Mouse (Mus musculus): ENCODE measurements around the gene Spc24.
"Not testable (repeated sequence)": the region's sequence is repeated elsewhere in the genome, so short reads cannot be mapped to it uniquely, and the experiment has no call there.

Gene Spc24

DNA sequence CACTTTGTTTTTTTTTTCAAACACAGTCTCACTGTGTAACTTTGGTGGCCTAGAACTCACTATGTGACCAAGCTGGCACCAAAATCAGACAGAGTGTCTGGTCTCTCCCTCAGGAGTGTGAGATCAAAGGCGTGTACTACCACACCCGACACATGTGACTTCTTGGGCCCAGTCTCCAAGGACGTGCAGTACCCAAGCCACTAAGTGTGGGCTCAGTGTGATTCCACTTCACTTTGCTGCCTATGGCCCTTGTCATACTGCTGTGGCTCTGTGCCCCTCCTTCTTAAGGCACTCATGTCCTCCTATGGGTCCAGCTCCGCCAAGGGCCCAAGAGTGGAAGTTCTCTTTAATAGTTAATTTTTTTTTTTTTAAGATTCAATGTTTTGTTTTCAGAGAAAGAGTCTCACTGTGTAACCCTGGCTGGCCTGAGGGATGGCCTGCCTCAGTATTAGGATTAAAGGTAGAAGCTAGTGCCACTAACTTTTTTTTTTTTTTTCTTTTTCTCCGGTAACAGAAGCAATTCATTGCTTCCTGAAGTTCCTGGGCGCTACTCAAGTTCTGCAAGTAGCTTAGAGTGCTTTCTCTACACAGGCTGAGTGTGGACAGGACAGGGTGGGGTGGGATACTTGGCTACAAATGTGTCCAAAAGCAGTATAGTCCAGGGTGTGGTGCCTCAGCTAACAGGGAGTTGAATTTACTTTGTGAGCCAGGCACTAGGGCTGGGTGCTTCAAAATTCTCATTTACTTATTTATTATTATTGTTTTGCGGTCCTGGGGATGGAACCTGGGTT lies 24.6 kb upstream of the Spc24 start:
- DNase-seq, result no peak

DNA sequence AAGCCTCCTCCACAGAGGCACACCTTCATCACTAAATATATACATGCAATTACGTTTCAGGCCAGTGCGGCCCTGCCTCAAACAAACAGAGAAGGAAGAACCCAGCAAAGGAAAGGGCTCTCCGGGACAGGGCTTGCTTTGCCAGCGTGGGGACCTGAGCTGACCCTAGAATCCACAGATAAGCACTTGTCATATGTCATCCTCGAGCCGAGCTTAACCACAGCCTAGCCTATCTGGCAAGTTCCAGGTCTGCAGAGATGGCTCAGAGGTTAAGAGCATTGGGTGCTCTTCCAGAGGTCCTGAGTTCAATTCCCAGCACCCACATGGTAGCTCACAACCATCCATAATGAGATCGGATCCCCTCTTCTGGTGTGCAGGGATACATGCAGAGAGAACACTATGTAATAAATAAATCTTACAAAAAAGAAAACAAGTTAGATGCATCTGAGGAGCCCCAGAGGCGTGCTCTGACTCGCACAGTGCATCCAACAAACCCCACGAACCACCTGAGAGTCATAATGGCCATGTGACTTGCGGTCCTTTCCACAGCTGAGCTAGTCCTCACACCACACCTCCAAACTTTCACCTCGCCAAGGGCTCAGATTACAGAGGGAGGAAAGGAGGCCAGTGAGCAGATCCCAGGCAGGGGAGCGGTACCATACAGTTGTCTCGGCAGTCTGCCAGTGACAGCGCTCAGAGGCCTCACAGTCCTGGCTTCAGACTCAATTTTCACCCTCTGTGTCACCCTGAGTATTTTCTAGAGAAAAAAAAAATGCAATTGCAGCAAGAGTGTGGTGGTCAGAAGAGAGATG lies 21.8 kb upstream of the Spc24 start:
- no peak for DNase-seq

DNA sequence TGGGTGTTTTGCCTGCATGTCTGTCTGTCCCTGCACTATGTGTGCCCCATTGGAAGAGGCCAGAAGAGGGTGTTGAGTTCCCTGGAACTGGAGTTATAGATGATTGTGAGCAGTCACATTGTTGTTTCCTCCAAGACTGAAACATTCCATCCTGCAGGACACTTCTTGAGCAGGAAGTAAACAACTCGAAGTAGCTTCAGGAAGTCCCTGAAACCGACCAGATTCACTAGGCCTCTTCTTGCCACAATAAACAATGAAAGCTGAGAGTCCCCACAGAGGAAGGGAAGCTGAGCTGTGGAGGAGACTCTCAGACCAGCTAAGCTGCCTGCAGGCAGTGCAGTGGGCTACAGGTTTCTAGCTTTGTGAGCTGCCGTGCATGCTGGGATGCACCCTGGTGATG lies 17.6 kb upstream of the Spc24 start:
- no peak for DNase-seq

DNA sequence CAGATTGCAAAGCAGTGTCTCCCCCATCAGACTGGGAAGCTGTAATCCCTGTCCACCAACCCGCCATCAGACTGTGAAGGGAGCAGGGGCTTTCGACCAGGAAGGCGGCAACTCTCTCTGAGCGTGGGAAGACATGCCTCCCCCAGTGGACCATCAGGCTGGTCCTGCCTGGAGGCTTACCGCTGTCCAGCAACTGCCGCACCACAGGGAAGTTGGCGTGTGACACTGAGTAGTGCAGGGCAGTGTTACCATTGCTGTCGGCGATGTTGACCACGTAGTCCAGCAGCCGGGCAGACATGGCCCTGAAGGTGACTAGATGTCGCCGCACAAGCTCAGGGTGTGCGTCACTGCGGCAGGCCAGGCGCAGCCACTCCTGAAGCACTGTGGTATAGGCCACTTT lies 14.2 kb upstream of the Spc24 start:
- no peak for DNase-seq

DNA sequence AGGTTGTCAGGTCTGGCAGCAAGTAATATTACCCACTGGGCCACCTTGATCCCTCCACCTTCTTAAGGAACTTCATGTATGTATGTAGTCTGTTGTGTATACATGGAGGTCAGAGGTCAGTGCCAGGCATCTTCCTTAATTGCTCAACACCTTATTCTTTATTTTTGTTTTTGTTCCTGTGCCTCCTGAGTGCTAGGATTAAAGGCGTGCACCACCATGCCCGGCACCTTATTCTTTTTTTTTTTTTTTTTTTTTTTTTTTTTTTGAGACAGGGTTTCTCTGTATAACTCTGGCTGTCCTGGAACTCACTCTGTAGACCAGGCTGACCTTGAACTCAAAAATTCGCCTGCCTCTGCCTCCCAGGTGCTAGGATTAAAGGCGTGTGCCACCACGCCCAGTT lies 13.3 kb upstream of the Spc24 start:
- DNase-seq, result not testable (repeated sequence)

DNA sequence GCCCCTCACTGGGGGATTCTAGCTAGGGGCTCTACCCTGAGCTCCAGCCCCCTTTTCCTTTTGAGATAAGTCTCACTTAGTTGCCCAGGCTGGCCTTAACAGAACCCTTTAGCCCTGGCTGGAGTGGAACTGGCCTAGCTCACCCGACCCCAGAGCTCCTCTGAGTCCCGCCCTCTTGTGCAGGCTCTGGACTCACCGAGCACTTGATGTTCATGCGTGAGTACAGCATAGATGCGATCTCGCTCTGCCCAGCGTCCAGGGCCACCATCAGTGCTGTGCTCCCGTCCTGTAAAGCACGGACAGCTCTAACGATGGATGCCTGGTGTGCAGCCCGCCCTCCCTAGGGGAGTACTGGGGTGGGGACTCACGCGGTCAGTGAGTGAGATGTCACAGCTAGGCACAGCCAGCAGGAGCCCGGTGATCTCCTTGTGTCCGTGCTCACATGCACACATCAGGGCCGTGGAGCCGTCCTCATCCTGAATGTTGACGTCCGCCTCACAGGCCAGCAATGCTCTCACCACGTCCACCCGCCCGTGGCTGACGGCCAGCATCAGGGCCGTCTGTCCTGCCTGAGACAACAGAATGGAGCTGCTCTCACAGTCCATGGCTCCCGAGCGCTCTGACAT lies 9.6 kb upstream of the Spc24 start:
- DNase-seq, result no peak

DNA sequence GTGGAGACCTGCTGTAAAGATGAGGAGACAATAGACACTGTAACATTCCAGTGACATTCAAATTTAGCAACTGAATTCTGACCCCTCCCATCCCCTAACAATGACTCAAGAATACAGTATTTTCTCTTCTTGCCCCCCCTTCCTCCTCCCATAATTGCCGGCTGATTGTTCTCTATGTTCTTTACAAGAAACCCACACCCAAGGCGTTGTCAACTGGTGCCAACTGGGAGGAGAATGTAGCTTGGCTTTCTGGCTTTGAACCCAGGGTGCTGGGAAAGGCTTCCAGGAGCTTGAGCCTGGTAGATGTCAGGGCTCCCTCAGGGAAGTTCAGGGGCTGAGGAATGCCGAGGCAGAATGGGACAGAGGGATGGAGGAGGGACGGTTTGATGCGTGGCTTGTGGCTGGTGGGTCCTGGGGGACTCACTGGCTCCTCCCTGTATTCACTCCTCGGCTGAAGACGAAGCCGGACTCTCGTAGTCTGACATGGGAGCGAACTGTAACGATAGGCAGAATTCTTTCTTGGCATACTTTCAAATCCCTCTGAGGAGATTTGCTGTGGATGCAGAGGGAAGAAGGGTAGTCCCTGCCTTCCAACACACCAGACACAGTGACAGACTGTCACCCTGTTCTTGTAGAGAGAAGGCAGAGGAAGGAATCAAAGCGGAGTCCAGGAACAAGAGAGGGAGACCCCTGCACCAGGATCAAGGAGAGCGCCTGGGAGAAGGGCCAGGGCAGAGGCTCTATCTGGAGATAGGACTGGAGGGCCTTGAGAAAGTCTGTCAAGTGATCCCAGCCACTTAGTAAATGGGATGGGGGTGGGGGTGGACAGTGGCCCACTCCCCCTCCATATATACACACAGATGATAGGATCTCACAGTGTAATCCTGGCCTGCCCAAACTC lies 8.7 kb upstream of the Spc24 start:
- DNase-seq, result no peak

DNA sequence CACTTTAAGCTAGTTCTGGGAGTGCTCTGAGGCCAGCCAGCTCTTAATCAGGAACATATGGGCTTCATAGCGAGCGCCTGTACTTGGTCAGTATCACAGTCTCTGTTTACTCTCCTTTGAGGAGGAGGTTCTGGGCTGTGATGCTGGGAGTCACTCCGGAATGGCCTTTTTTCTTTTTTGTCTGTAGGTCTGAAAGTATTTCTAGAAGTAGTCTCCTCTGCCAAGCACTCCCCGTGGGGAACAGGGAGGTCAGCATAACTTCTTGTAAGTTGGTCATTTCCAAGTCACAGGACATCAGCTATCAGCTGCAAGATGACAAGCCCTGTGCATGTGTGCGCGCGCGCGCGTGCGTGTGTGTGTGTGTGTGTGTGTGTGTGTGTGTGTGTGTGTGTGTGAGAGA lies 7.8 kb upstream of the Spc24 start:
- DNase-seq, result no peak

DNA sequence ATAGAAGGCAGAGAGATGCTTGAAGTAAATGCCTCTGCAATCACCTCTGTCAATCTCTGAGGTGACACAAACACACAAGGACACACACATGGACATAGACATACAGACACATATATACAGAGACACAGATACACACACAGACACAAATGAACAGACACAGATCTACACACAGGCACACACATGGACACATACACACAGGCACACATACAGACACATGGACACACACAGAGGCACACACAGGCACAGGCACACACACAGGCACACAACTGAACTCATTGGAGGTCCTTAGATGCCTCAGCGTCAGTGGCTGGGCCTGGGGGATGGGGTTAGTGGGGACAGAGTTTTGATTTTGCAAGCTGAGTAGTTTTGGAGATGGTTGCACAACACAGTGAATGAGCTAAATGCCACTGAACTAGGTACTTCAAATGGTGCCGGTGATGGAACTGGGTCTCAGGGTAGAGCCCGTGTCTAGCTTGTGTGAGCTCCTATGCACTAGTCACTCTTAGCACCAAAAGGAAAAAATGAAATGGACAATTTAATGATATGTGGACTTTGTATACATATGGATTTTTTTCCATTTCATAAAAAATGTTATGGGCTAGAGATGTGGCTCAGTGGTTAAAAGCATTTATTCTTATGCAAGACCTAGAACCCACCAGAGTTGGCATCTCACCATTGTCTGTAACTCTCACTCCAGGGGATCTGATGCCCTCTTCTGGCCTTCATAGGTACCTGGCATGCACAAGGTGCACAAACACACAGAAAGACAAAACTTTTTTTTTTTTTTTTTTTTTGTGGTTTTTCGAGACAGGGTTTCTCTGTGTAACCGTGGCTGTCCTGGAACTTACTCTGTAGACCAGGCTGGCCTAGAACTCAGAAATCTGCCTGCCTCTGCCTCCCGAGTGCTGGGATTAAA lies 4.2 kb upstream of the Spc24 start:
- DNase-seq, result no peak

DNA sequence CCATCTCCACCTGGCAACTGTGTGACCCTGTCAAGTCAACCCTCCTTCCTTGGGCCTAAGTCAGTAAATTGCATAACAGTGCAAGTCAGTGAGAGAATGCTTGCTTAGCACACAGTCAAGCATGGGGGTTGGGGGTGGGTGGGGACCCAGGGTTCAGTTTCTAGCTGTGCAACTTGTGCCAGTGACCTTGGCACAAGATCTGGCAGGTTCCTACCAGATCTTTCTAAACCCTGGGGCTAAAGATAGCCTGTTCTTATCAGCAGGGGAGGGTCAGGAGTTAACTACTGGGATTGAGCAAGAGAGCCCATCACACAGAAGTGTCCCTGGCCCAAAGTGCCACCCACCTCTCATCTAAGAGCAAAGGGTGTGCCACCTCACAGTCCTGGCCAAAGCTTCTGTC lies 2.0 kb upstream of the Spc24 start:
- DNase-seq, result no peak

DNA sequence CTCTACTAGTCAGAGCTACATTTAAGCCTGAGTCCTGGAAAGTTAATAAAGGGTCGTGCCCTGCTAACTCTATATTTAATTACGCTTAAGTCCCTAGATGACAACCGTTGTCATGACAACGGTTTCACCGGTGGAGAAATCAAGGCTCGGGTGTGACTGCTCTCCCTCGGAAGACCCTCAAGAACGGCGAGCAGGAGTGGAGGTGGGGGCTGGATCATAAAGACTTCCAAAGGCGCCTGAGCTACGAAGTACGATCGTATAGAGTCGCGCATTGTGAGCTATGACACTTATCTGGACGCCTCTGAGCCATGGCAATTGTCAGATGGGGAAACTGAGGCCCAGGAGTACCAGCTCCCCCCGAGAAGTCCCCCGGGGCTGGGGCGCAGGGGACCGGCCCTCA lies 385 bp downstream of the Spc24 start:
- no peak for DNase-seq

DNA sequence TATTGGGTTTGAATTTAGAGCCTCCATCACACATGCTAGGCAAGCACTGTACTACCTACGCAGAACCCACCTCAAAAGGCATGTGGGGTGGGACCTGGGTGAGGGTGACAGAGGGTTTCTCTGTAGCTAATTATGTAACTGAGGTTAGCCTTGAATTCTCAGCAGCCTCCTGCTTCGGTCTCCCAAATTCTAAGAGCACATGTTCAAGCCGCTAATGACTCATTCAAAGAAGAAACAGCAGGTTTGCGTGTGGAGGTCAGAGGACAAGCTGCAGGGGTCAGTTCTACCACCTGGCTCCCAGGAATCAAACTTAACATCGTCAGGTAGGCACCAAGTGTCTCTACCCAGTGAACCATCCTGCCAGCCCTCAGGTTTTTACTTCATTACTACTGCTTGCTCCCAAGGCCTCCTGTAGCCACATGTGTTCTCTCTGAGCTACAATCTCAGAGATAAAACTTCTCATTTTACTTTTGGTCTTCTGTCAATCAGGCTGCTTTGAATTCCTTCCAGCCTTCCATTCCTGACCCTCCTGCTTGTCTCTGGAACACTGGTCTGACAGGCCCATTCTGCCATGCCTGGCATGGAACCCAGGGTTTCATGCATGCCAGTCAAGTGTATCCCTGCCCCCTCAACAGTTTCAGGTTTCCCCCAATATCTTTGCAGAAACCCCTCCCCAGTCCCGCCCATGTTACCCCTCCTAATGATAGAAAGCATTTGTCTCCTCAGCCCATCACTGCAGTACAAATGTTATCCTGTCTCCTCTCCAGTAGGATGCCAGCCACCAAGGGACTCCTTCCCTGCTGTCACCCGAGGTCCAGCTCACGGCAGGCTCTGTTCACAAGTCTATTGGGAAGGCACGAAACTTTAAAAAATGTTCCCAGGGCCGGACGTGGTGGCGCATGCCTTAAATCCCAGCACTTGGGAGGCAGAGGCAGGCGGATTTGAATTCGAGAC lies 1.2 kb downstream of the Spc24 start:
- peak; percentile 9 for DNase-seq

DNA sequence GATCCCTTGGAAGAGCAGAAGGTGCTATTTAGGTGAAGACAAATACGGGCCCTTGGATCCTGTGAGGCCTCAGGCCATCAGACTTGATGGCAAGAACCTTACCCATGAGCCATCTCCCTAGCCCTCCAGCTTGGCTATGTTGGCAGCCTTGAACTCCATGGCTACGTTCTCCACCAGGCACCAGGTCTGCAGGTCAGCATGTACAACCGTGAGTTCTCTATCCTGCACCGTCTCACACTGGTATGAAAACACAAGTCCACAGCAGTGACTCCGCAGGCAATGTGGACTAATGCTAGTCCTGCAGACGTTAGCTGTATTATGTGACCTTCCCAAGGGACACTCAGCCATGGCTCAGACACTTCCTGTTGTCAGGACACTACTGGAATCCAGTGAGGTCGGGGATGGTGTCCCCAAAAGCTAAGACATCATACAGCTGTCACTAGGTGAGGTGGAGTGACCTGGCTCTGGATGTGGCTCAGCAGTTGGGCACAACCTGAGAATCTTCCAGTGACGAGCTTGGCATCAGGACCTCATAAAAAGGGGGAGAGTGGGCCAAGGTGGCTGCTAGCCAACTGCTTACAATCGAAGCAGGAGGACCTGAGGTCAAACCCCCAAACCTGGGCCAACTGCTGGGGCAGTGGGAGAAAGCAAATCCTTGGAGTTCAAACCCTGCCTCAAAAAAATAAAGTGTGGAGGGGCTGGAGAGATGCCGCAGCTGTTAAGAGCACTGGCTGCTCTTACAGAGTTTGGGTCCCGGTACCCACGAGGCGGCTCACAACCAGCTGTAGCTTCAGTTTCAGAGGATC lies 5.4 kb downstream of the Spc24 start:
- no peak for DNase-seq

DNA sequence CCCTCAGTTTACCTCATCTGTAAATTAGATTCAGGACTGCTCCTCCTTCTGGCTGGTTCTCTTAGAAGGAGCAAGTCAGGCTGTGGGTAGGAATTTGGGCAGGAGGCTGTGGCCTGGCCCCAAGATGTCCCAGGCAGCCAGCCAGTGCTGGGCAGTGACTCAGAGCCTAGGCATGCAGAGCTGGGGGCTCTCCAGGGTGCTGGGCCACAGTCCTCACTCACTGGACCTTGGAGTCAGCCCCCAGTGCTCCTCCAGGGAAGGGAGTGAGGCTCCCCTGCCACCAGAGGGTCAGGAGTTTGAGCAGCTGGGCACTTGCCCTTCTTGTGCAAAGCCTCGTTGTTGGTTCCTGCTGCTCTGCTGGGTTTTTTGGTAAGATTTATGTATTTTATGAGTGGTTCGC lies 6.1 kb downstream of the Spc24 start:
- DNase-seq, result no peak

DNA sequence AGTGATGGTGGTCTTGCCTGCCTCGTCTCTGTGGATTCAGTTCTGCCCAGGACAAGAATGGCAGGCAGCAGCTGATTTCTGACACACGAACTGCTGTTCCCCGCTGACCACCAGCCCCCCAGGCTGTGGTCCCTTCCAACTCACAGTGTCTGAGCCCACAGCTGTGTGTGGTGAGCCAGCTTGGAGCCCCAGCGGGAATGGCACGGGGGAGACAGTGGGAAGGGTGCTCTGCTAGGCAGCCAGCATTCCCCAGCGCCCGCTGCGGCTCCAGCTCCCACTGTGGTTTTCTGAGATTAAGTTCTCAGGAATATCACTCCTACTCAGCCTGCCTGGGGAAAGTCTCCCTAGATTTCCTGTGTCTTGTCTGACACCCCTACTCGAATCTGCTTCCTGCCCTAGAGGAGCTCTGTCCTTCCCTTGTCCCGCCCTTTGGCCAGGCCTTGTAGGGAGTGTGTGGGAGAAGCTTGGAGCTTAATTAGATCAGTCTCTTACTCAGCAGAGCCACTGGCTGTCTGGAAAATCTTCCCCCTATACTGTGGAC lies 7.8 kb downstream of the Spc24 start:
- no peak for DNase-seq

DNA sequence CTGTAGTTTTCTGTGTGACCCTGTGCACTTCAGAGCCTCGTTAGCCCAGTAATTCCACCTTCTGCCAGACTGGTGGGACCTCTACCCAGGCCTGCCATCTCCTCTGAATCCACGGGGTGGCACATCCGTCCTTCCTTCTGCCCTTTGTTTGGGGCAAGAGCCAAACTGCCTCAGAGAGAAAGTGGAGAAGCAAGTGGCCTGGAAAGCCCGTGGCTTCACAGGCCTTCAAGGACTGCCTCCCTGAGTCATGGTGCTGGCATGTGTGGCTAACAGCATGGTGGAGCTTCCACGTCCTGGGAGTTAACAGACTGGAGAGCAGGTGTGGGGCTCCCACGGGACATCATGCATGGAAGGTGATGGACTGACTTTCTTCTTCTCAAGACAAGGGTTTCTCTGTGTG lies 8.8 kb downstream of the Spc24 start:
- DNase-seq, result no peak

DNA sequence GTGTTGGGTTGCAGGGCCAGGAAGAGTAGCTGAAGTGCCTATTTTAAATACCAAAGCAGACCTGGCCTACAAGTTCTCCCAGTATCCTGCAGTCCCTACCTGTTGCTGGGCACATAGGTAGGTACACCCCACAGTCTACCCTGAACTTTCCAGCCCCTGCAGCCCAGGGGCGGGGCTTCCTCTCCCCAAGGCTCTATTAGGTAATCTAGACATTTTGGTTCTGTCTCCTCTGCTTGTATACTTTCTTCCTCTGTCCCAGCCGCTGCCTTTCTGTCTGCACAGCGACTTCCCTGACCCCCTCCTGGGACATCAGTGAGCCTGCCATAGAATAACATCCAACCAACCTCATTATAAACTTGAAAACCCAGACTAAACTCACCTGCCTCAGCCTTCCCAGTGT lies 9.7 kb downstream of the Spc24 start:
- DNase-seq, result no peak

DNA sequence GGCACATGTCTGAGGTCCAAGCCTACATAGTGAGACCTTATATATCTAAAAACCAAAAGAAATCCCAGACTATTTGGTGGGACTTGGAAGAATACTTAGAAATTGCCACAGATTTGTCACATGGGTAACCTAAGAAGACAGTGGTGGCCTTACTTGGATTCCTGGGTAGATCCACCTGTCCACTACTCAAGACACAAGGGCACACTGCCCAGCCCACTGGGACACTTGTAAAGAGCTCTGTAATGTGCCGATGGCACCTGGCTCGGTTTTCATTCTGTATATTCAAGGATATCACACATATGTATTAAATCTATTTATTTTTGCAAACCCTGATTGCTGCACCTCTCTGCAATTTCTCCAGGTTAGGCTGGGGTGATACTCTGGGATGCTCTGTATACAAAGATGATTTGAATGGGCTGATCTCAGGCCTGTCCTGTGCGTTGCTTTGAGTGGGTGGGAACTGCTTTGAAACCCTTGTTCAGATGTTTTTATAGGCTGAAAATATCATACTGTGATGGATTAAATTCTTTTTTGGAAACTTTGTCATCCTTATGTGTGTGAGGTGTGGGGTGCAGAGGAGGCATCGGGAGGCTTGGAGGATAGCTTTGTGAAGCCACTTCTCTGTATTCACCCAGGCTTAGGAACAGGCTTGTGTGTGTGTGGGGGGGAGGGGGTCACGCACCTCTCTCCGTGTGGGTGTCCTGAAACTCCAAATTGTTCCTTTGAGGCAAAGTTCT lies 10.6 kb downstream of the Spc24 start:
- no peak for DNase-seq

DNA sequence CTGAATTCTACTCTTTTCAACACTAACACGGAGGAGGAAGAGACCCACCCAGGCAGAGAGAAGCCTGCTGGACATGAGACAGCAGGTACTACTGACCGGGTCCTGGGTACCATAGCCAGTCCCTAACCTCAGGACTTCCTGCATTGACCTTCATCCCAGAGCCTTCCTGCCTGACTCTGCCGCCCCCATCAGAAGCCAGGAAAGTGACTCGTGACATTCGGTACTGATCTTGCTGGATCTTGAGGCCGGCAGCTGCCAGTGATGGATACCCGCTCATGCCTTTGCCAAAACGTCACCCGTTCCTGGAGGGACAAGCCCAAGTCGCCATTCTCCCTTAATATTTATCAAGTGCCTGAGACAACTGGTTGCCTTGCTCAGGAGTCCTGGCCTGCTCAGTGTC lies 11.6 kb downstream of the Spc24 start:
- DNase-seq, result no peak
